Mouse (Mus musculus) olfactory bulb, adult 2 months (tissue): ENCODE results near the gene Chek2.

Experiments
- CTCF ChIP-seq: fragments of 200-500 bp; IDR thresholded peaks from 2 replicates; pipeline ENCODE4 v1.5.1; 2012; ENCODE audit warnings: low read depth, mild to moderate bottlenecking, low read length, moderate library complexity; ENCODE audit not compliant: insufficient read depth
- POLR2A ChIP-seq: fragments of 200-500 bp; IDR thresholded peaks from 2 replicates; pipeline ENCODE4 v1.6.1; 2012; ENCODE audit warnings: mild to moderate bottlenecking, low read depth, low read length, moderate library complexity; ENCODE audit not compliant: insufficient read depth

DNA sequence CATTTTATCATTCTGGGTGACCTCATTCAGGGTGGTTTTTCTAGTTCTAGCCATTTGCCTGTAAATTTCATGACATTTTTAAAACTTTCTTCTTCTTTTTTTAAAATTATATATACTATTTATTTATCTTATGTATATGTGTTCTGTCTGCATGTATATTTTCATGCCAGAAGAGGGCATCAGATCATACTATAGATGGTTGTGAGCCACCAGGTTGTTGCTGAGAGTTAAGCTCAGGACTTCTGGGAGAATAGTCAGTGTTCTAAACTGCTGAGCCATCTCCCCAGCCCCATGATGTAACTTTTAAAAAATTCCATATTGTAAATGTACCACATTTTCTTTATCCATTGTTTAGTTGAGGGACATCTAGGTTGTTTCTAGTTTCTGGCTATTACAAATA, 69.1 kb downstream of the Chek2 start:
- TF ChIP-seq POLR2A (no peak), CTCF (no peak)
